Mouse (Mus musculus) frontal cortex, postnatal 25 days (tissue): ENCODE measurements around the gene Zkscan17.
"Not testable (repeated sequence)": the region's sequence is repeated elsewhere in the genome, so short reads cannot be mapped to it uniquely, and the experiment has no call there.

ENCODE experiments used
- DNase-seq, 2 experiments: peaks; one replicate each; pipeline ENCODE4 v3.0.0; 2022; ENCODE audit warnings: low spot score in 2 of 2

The Zkscan17 gene

GRCm38 (mm10) chr11:59526472-59527080, at the start of gene Zkscan17:
Gene Zkscan17 (minus strand): TSS chr11:59526751.
- no peak for DNase-seq

GRCm38 (mm10) chr11:59576135-59576534, 49.6 kb upstream of the Zkscan17 start, which contains the start of gene Olfr222:
Gene Olfr222 (minus strand): TSS chr11:59576235.
- DNase-seq = not testable (repeated sequence)

- DNase-seq = no peak
These were observed 49.2 kb upstream of the Zkscan17 start for GRCm38 (mm10) chr11:59575726-59576125.

- DNase-seq = no peak
These were observed 42.8 kb upstream of the Zkscan17 start for GRCm38 (mm10) chr11:59569306-59569705.

GRCm38 (mm10) chr11:59562837-59563236, 36.3 kb upstream of the Zkscan17 start:
- no peak for DNase-seq

GRCm38 (mm10) chr11:59562336-59562735, 35.8 kb upstream of the Zkscan17 start:
- no peak for DNase-seq

- no peak for DNase-seq
These were observed 34.4 kb upstream of the Zkscan17 start for GRCm38 (mm10) chr11:59560906-59561305.

GRCm38 (mm10) chr11:59554535-59554934, 28.0 kb upstream of the Zkscan17 start:
- DNase-seq = no peak

GRCm38 (mm10) chr11:59554127-59554526, 27.6 kb upstream of the Zkscan17 start:
- DNase-seq = no peak

GRCm38 (mm10) chr11:59544005-59544404, 17.5 kb upstream of the Zkscan17 start:
- no peak for DNase-seq

- DNase-seq = no peak
These were observed 16.8 kb upstream of the Zkscan17 start for GRCm38 (mm10) chr11:59543376-59543775.

- DNase-seq = no peak
These were observed 15.9 kb upstream of the Zkscan17 start for GRCm38 (mm10) chr11:59542442-59542841.

GRCm38 (mm10) chr11:59541324-59541723, 14.8 kb upstream of the Zkscan17 start, which contains the start of gene Nlrp3:
Gene Nlrp3 (plus strand): TSS chr11:59541568.
- no peak for DNase-seq

GRCm38 (mm10) chr11:59540123-59540522, 13.6 kb upstream of the Zkscan17 start:
- no peak for DNase-seq

GRCm38 (mm10) chr11:59538387-59538786, 11.8 kb upstream of the Zkscan17 start:
- DNase-seq = peak in 1 of 2 experiments; percentile 34

GRCm38 (mm10) chr11:59537218-59538130, 10.9 kb upstream of the Zkscan17 start:
- DNase-seq = no peak

- DNase-seq = no peak
These were observed 5.0 kb upstream of the Zkscan17 start for GRCm38 (mm10) chr11:59531562-59531961.

GRCm38 (mm10) chr11:59530870-59531535, 4.5 kb upstream of the Zkscan17 start:
- DNase-seq = peak in 1 of 2 experiments; percentile 21

- no peak for DNase-seq
These were observed 3.7 kb upstream of the Zkscan17 start for GRCm38 (mm10) chr11:59530221-59530620.

GRCm38 (mm10) chr11:59525237-59525636, 1.3 kb downstream of the Zkscan17 start:
- peak; percentile 58 to 76 for DNase-seq

GRCm38 (mm10) chr11:59524150-59524549, 2.4 kb downstream of the Zkscan17 start:
- DNase-seq = no peak
